Mouse (Mus musculus): Measurements from ENCODE around the gene Mbd6. TPM values are rescaled to one million over a fixed set of nuclear protein-coding genes. Genes with fewer than 3 reads are reported as not detected.

Mbd6 gene
- 22.6 and 24.0 TPM in 2 replicates for polyA plus RNA-seq (2014; fragmentation: Nextera tagmentation; extraction: Ambion mirVana)

DNA sequence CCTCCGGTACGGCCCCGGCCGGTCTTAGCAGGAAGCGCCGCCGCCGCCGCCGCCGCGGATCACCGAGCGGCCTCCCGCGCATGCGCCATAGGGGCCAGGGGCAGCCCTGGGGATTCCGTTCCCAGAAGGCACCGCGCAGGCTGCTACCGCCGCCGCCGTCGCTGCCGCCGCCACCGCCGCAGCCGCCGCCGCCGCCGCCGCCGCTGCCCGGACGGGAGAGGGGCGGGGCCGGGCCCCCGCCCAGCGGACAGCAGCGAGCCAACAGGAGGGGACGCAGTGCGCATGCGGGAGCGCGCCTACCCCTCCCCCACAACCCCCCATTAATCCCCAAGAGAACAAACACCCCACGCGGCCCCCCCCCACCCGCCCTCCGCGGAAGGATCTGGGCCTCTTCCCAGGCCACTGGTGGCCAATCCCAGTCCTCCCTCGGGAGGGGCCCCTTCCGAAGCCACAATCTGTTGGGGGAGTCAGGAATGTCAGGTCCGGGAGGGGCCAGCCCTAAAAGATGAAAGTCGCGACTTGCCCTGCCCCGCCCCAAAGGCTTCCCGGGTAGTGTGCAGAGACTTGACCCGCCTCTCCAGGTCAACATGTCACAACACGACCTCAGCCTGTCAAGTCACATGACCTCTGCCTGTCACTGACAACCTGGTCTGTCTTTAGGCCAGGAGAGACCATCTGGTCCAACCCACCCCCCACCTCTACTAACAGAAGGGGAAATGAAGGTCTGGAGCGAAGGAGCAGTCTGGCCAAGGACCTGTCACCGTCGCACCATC, at the start of gene Mbd6:
Gene Mbd6, minus strand, starts transcription at position 219 of the 773 bp plus-strand sequence.
- Histone ChIP-seq H3K4me3 (ENCODE audit: low read depth, low read length) (peak within 1 kb of the TSS; percentile 49), H3K9me3 (ENCODE audit: control insufficient read depth, low read length) (no peaks in the 10 kb centered on the region), H3K9ac (ENCODE audit: low read length) (peak within 1 kb of the TSS; percentile 65), H3K36me3 (ENCODE audit: control insufficient read depth, insufficient read depth, low read length) (peaks cover 1% of the 10 kb centered on the region; the same call in 1 of the 2 replicates), H3K27ac (ENCODE audit: low read depth, low read length) (peak within 1 kb of the TSS; percentile 96), H3K4me1 (replicated peaks; ENCODE audit: control insufficient read depth, insufficient read depth, low read length) (peaks cover 21% of the 10 kb centered on the region), H3K27me3 (ENCODE audit: control insufficient read depth, insufficient read depth, low read length) (no peaks in the 10 kb centered on the region), H3K4me2 (ENCODE audit: low read depth, low read length, severe bottlenecking) (peak within 1 kb of the TSS; percentile 90)
- peak; percentile 29 for ATAC-seq (replicated peaks; ENCODE audit: low FRiP score)
- WGBS, result under 1% methylated on average over 37 of the region's 65 CpGs
- peak; percentile 95 for DNase-seq (ENCODE audit: low spot score)

DNA sequence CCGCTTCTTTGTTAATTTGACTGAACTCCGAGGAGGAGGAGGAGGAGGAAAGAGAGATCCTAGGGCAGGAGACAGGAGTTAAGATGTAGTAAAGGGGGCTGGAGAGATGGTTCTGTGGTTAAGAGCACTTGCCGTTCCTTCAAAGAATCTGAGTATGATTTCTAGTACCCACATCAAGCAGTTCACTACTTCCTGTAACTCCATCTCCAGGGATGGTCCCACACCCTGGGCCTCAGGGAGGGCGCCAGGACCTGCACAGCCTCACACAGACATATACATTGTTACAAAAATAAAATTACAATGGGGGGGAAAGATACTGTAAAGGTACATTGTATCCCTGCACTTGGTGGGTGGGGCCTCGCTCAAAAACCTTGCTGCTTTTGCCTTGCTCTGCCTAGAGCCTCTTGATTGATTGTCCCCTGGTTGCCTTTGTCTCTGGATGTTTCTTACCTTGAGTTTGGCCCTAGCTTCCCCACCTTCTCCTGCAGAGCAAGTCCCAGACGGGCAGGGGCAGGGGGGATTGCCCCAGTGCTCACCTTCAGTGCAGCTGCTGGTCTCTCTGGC, 48.8 kb upstream of the Mbd6 start:
- no peak for DNase-seq (ENCODE audit: low spot score)
- peaks cover 3% of the 10 kb centered on the region; the same call in 1 of the 2 replicates for H3K27me3 ChIP-seq (ENCODE audit: control insufficient read depth, insufficient read depth, low read length)
- no peak overlapping the region for H3K4me3 ChIP-seq (ENCODE audit: low read depth, low read length)
- H3K4me1 ChIP-seq (replicated peaks; ENCODE audit: control insufficient read depth, insufficient read depth, low read length), result peaks cover 8% of the 10 kb centered on the region; the same call in 1 of the 2 replicates
- no peaks in the 10 kb centered on the region for H3K36me3 ChIP-seq (ENCODE audit: control insufficient read depth, insufficient read depth, low read length)
- no peak overlapping the region for H3K27ac ChIP-seq (ENCODE audit: low read depth, low read length)
- H3K9ac ChIP-seq (ENCODE audit: low read length), result no peak overlapping the region
- H3K9me3 ChIP-seq (ENCODE audit: control insufficient read depth, low read length), result no peaks in the 10 kb centered on the region
- H3K4me2 ChIP-seq (ENCODE audit: low read depth, low read length, severe bottlenecking), result no peak overlapping the region
- 87% methylated on average over 6 of the region's 6 CpGs for WGBS
- no peak for ATAC-seq (replicated peaks; ENCODE audit: low FRiP score)

DNA sequence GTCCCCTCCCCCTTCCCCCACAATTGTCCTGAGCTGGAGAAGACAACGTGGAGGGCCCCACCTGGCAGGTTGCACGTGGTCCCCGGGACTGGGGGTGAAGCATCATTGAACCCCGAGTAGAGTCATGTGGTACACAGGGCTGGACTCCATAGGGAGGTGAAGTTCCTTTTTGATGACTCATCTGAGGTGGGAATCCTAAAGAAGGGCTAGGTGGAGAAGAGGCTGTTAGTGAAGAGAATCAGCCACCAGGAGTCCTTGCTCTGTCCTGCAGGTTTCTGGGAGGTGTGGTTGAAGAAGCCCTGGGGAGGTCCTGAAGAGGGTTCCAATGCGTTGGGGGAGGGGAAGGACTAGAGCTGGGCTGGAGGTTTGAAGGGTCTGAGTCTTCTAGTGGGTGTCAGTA, 48.1 kb upstream of the Mbd6 start:
- peaks cover 3% of the 10 kb centered on the region; the same call in 1 of the 2 replicates for H3K27me3 ChIP-seq (ENCODE audit: control insufficient read depth, insufficient read depth, low read length)
- 68% methylated on average over 5 of the region's 5 CpGs for WGBS
- H3K4me3 ChIP-seq (ENCODE audit: low read depth, low read length), result no peak overlapping the region
- H3K27ac ChIP-seq (ENCODE audit: low read depth, low read length), result no peak overlapping the region
- no peaks in the 10 kb centered on the region for H3K36me3 ChIP-seq (ENCODE audit: control insufficient read depth, insufficient read depth, low read length)
- H3K4me2 ChIP-seq (ENCODE audit: low read depth, low read length, severe bottlenecking), result no peak overlapping the region
- no peak overlapping the region for H3K9ac ChIP-seq (ENCODE audit: low read length)
- ATAC-seq (replicated peaks; ENCODE audit: low FRiP score) (no peak), DNase-seq (ENCODE audit: low spot score) (no peak)
- peaks cover 8% of the 10 kb centered on the region; the same call in 1 of the 2 replicates for H3K4me1 ChIP-seq (replicated peaks; ENCODE audit: control insufficient read depth, insufficient read depth, low read length)
- H3K9me3 ChIP-seq (ENCODE audit: control insufficient read depth, low read length), result no peaks in the 10 kb centered on the region

DNA sequence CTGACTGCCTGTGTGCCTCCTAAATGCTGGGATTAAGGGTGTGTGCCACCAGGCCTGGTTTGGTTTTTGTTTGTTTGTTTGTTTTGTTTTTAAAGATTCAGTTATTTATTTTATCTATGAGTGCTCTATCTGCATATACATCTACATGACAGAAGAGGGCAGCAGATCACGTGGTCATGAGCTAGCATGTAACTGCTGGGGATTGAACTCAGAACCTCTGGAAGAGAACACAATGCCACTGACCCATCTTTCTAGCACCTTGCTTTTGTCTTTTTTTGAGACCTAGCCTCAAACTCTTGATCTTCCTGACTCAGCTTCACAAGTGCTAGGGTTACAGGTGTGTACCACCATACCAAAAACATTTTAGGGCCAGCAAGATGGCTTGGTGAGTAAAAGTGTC, 46.5 kb upstream of the Mbd6 start:
- Histone ChIP-seq H3K27me3 (ENCODE audit: control insufficient read depth, insufficient read depth, low read length) (0 out of 2 replicates have a peak, but pooled peaks cover under 1% of the 10 kb centered on the region), H3K36me3 (ENCODE audit: control insufficient read depth, insufficient read depth, low read length) (no peaks in the 10 kb centered on the region), H3K27ac (ENCODE audit: low read depth, low read length) (no peak overlapping the region), H3K4me2 (ENCODE audit: low read depth, low read length, severe bottlenecking) (no peak overlapping the region), H3K4me3 (ENCODE audit: low read depth, low read length) (no peak overlapping the region), H3K4me1 (replicated peaks; ENCODE audit: control insufficient read depth, insufficient read depth, low read length) (peaks cover 3% of the 10 kb centered on the region; the same call in 1 of the 2 replicates), H3K9me3 (ENCODE audit: control insufficient read depth, low read length) (no peaks in the 10 kb centered on the region), H3K9ac (ENCODE audit: low read length) (no peak overlapping the region)
- 58% methylated on average over 1 of the region's 1 CpGs for WGBS
- ATAC-seq (replicated peaks; ENCODE audit: low FRiP score) (no peak), DNase-seq (ENCODE audit: low spot score) (no peak)

DNA sequence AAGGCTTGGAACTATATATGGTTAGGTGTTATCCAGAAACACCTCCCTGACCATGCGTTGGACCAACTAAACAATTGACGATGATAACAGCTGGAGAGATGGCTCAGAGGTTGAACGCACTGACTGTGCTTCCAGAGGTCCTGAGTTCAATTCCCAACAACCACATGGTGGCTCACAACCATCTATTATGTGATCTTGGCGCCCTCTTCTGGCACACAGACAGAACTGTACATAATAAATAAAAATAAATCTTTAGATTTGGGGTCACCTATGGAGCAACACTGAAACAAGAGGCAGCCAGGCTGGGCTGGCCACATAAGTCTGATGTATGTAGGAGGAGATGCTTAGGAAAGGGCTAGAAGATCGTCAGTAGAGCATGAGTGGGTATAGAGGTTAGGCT, 44.3 kb upstream of the Mbd6 start:
- no peak for ATAC-seq (replicated peaks; ENCODE audit: low FRiP score)

DNA sequence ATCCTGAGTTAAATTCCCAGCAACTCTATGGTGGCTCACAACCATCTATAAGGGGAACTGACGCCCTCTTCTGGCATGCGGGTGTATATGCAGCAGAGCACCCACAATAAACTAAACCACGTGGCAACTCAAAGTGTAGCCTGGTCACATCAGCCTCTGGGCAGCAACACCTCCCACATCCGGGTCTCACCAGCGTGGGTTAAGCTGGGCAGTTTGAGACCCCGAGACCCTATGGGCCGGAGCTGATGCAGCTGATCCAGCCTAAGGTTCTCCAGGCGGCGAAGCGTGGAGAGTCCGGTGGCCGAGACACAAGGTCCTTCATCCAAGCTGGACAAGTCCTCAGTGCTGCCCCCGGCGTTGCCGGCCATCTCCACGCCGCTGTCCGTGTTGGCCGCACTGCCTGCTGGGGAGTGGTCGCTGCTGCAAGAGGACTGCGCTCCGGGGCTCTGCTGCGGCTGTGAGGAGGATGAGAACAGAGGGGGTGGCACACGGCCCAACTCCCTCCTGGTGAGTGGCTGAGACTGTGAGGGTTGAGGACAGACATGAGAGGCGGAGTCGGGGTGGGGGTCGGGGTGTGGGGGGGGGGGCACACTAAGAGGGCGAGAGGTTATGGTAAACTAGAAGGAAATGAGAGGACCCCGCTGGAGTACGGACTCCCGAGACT, 43.5 kb upstream of the Mbd6 start:
- DNase-seq (ENCODE audit: low spot score) (no peak), ATAC-seq (replicated peaks; ENCODE audit: low FRiP score) (no peak; the same call in 1 of the 2 replicates)
- H3K4me1 ChIP-seq (replicated peaks; ENCODE audit: control insufficient read depth, insufficient read depth, low read length), result no peaks in the 10 kb centered on the region
- H3K4me3 ChIP-seq (ENCODE audit: low read depth, low read length), result peak overlapping the region; percentile 22
- peaks cover 20% of the 10 kb centered on the region for H3K27me3 ChIP-seq (ENCODE audit: control insufficient read depth, insufficient read depth, low read length)
- no peak overlapping the region; the same call in 1 of the 2 replicates for H3K9ac ChIP-seq (ENCODE audit: low read length)
- no peaks in the 10 kb centered on the region for H3K36me3 ChIP-seq (ENCODE audit: control insufficient read depth, insufficient read depth, low read length)
- H3K27ac ChIP-seq (ENCODE audit: low read depth, low read length), result no peak overlapping the region
- peak overlapping the region; percentile 47 for H3K4me2 ChIP-seq (ENCODE audit: low read depth, low read length, severe bottlenecking)
- WGBS, result 23% methylated on average over 31 of the region's 31 CpGs
- H3K9me3 ChIP-seq (ENCODE audit: control insufficient read depth, low read length), result no peaks in the 10 kb centered on the region

More for the DNA sequence above, 44.3 kb upstream of the Mbd6 start:
- no peak for DNase-seq (ENCODE audit: low spot score)
- no peaks in the 10 kb centered on the region for H3K9me3 ChIP-seq (ENCODE audit: control insufficient read depth, low read length)
- H3K4me2 ChIP-seq (ENCODE audit: low read depth, low read length, severe bottlenecking), result no peak overlapping the region
- H3K4me3 ChIP-seq (ENCODE audit: low read depth, low read length), result no peak overlapping the region
- no peaks in the 10 kb centered on the region for H3K4me1 ChIP-seq (replicated peaks; ENCODE audit: control insufficient read depth, insufficient read depth, low read length)
- no peak overlapping the region for H3K27ac ChIP-seq (ENCODE audit: low read depth, low read length)
- H3K36me3 ChIP-seq (ENCODE audit: control insufficient read depth, insufficient read depth, low read length), result no peaks in the 10 kb centered on the region
- WGBS, result 66% methylated on average over 5 of the region's 5 CpGs
- no peak overlapping the region for H3K9ac ChIP-seq (ENCODE audit: low read length)
- H3K27me3 ChIP-seq (ENCODE audit: control insufficient read depth, insufficient read depth, low read length), result peaks cover 12% of the 10 kb centered on the region

DNA sequence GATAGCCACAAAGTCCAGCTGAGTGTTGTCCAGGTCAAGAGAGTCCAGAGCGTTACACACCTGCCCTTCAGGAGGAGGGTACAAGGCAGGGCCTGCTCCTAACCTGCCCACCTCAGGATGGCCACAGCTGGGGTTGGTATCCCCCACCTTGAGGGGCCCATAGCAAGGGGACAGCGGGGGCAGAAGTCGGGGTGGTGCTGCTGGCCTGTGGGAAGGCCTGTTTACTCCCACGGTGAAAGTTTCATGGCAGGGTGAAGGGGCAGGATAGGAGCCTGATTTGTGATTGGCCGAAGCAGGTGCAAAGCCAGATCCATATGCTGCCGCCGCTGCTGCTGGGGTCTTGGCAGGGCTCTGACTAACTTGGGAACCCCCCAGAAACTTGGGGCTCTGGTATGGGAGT, 41.4 kb upstream of the Mbd6 start:
- Histone ChIP-seq H3K9ac (ENCODE audit: low read length) (no peak overlapping the region), H3K27me3 (ENCODE audit: control insufficient read depth, insufficient read depth, low read length) (peaks cover 41% of the 10 kb centered on the region), H3K36me3 (ENCODE audit: control insufficient read depth, insufficient read depth, low read length) (no peaks in the 10 kb centered on the region), H3K9me3 (ENCODE audit: control insufficient read depth, low read length) (no peaks in the 10 kb centered on the region; the same call in 1 of the 2 replicates), H3K4me1 (replicated peaks; ENCODE audit: control insufficient read depth, insufficient read depth, low read length) (peaks cover 11% of the 10 kb centered on the region), H3K27ac (ENCODE audit: low read depth, low read length) (no peak overlapping the region), H3K4me3 (ENCODE audit: low read depth, low read length) (no peak overlapping the region), H3K4me2 (ENCODE audit: low read depth, low read length, severe bottlenecking) (no peak overlapping the region)
- ATAC-seq (replicated peaks; ENCODE audit: low FRiP score) (no peak), DNase-seq (ENCODE audit: low spot score) (no peak)
- 84% methylated on average over 7 of the region's 7 CpGs for WGBS

DNA sequence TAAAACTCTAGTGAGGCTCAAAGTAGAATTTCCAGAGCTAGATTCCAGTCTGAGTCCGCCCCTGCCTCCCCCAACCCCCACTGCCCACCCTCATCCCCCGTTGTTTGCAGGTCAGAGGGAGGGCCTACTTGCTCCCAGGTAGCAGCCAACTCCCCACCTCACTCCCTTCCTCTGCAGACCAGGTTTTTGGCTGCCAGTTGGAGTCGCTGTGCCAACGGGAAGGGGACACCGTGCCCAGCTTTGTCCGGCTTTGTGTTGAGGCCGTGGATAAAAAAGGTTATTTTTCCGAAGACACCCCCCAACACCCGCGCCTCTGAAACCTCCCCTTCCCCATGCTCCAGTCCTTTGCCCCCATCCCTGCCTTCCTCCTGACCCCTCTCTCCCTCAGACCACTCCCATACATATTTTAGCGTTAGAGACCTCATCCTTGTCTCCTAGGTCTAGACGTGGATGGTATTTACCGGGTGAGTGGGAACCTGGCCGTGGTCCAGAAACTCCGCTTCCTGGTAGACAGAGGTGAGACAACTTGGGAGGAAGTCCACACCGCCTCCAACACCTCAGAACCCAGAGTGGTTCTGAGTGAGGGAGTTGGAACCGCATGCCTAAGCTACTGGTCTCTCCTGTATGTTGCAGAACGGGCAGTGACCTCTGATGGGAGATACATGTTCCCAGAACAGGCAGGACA, 38.8 kb upstream of the Mbd6 start:
- ATAC-seq (replicated peaks; ENCODE audit: low FRiP score) (no peak), DNase-seq (ENCODE audit: low spot score) (no peak)
- Histone ChIP-seq H3K9me3 (ENCODE audit: control insufficient read depth, low read length) (no peaks in the 10 kb centered on the region; the same call in 1 of the 2 replicates), H3K27me3 (ENCODE audit: control insufficient read depth, insufficient read depth, low read length) (peaks cover 53% of the 10 kb centered on the region), H3K27ac (ENCODE audit: low read depth, low read length) (no peak overlapping the region), H3K4me2 (ENCODE audit: low read depth, low read length, severe bottlenecking) (no peak overlapping the region), H3K4me1 (replicated peaks; ENCODE audit: control insufficient read depth, insufficient read depth, low read length) (peaks cover 11% of the 10 kb centered on the region), H3K4me3 (ENCODE audit: low read depth, low read length) (no peak overlapping the region), H3K36me3 (ENCODE audit: control insufficient read depth, insufficient read depth, low read length) (no peaks in the 10 kb centered on the region), H3K9ac (ENCODE audit: low read length) (no peak overlapping the region)
- 52% methylated on average over 18 of the region's 18 CpGs for WGBS
